Mouse (Mus musculus): ENCODE results near the gene Tmem234.
A peak's percentile ranks its signal among the peaks of the same experiment; 100 is the strongest.

The Tmem234 gene

DNA sequence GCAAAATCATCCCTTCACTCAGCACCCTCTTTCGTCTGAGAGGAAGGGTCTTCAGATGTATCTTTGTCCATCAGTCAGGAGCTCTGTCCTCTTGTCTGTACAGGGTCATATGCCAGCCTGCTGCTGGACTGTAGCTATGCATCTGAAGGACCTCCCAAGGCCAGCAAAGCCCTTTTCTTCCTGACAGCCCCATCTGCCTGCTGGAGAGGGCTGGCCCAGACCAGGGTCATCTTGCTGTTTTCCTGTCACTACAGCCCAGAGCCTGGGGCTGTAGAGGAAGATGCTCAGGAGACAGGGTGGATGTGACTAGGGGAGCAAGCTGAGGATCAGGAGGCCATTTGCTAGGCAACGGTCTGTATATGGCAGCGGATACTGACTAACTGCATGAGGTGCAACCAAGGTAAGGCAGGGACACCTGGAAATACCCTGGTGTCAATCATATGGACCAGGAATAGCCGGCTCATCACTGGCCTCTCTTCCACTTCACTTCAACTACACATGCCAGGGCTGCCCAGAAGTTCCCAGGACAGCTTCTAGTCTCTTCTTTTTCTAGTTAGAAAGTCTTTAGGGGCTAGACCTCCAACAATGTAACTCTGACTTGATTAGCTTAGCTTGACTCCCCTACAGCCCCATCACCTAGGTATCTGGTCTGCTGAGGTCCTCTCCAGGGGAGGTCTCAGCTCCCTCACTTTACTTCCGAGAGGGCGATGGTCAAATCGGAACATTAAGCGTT, 22.5 kb downstream of the Tmem234 start:
- no peak for DNase-seq (ENCODE audit: low read depth)

DNA sequence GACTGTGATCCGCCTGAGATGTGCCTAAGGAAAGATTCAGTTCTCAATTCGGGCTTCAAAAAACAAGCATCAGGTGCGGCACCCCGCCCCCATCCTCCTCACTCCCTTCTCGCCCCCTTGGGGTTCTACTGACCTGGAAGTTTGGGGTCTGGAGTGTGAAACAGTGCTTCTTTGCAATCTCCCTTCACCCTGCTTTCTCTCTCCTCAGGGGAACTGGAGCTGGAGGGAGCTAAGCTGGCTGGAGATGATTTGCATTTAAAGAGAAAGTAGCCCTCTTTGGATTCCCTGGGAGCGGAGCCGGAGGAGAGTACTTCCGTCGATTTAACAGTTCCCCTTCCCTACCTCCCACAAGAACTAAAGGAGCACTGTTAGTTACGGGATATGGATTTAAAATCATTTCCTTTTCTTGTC, 23.2 kb downstream of the Tmem234 start, which contains the start of gene Ccdc28b:
Ccdc28b (minus strand) TSS at position 267 of the 411 bp plus-strand sequence.
- DNase-seq (ENCODE audit: low read depth), result no peak

DNA sequence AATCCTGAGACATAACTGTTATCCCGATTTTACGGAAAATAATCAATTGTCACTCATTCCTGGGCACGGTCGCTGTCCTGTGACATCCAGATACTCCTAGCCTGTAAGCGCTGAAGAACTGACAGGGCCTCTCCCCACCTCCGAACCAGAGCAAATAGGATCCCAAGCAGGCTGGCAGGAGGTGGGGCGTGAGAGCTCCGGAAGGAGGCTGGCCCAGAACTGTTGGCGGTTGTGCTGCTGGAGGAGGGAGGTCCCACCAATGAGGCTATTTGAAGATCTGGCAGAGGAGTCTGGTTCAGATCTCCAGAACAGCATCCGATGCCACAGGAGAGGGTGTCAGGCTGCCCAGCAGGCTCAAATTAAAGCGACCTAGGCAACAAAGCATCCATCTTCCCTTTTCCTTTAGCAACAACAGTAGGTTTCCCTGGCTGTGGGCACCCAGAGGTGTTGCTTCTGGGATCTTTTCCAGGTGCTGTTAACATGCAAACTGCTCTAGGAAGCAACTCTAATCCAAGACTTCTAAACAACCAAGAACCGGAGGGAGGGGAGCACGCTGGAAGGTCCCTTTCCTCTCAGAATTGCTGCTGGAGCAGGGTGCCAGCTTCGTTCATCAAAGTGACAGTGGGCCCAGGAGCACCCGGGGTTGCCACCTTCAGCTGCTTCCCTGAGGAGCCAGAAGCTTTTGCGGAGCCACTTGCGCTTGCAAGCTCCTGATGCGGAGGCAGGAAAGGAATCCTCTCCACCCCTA, 24.0 kb downstream of the Tmem234 start:
- DNase-seq (ENCODE audit: low read depth), result peak; percentile 83

DNA sequence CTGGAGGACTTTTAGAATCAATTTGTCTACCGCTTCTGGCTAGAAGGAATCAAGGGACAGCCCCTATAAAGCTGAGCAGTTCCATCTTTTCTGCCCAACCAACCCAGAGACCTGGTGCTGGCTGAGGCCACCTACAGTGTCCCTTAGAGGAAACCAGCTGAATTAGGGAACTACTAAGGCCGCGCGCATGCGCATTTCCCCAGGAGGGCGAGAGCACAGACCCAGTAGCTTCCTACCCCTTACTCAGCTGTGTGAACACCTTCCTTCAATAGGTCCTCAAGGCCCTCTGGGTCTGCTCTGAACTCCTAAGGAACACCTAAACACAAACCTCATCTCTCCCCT, 24.5 kb downstream of the Tmem234 start:
- no peak for DNase-seq (ENCODE audit: low read depth)

DNA sequence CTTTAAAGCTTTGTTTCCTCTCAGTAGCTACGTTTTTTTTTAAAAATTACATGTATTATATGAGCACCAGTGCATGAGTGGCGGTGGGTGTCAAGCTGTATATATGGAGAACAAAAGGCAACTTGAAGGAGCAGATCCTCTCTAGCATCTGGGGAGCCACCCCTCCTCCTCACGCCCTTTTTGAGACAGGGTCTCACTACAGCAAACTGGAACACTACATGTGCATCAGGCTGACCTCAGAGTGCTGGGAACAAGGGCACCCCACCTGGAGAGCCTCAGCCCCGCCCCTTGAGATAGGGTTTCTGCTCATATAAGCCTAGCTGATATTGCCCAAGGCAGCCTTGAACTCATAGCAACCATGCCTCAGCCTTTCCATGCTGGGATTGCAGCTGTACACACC, 25.0 kb downstream of the Tmem234 start:
- no peak for DNase-seq (ENCODE audit: low read depth)

DNA sequence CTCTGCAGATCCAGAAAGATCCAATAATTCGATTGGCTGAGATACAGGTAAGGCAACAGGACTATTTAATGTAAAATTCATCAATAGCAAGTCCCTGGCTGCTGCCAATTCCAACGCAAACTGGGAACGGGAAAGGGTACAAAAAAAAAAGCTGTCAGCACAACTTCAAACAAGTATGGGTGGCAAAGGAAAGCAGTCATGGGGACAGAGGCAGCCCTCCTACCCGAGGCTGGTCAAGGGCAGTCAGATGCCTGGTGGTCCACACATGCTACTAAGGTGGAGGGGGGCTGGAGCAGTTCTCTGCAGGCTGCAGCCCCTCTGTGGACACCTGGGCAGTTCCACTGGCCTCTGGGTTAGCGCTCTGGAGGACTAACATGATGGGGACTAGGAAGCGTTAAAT, 25.6 kb downstream of the Tmem234 start:
- no peak for DNase-seq (ENCODE audit: low read depth)

DNA sequence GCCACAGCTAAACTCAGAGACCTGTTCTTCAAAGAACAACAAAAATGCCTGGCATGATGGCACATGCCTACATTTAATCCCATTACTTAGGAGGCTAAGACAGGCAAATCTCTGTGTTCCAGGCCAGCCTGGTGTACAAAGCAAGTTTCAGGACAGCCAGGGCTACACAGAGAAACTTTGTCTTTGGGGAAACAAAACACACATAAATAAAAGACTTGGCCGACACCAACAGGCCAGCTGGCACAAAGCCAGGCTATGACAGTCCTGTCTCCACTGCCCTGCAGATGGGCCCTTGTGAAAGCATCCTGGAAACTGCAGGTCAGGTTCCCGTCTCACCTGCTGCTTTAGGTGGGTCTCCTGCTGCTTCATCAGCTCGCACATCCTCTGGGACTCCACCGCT, 30.5 kb downstream of the Tmem234 start:
- DNase-seq (ENCODE audit: low read depth), result no peak

DNA sequence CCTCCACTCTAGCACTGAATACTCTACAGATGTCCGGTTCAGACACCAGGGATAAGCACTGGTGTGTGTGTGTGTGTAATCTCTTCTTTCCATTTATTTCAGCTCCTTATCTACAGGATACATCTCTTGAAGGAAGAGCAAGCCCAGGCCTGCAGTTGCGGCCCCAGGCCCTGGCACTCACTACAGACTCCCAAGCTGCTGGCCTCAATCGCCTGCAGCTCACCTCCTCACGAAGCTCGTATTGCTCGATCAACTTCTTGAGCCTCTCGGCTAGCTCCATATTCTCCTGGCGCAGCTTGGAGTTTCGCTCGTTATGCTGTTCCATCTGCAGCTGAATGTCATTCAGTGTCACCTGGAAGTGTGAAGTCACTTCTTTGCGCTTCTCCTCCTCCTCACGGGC, 31.4 kb downstream of the Tmem234 start:
- no peak for DNase-seq (ENCODE audit: low read depth)

DNA sequence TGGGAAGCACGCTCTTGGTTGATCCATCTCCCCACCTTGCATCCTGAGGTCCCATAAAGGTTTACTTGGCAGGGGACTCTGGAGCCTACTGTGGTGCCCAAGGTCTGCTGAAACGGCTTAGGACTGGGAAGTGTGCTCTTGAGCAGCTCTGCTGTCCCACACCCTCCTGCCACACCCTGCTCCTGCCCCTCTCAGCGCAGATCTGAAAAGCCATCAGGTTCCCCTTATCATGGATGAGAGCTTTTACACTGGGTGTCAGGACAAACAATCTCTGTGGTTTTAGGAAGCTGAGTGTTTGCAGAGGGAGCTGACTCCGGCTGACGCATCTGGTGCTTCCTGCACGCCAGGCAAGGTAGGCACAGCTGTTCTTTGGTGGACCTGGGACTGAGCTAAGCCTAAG, 33.4 kb downstream of the Tmem234 start:
- DNase-seq (ENCODE audit: low read depth), result no peak

DNA sequence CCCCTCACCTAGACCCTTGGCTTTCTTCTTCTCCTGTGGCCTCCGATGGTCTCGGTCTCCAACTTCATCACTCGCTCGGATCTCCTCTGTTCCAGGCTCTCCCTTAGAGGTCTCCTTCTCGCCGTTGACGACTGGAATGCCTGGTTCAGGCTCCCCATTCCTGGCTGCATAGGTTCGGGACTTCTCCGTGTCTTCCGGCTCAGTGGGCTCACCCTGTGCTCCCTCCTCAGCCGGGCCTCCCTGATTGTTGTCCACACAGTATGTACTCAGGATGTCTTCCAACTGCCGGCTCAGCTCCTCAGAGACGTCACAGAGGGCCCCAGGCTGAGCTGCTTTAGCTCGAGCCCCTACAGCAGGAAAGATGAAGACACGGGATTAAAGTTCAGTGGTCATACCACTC, 38.8 kb downstream of the Tmem234 start:
- no peak for DNase-seq (ENCODE audit: low read depth)

DNA sequence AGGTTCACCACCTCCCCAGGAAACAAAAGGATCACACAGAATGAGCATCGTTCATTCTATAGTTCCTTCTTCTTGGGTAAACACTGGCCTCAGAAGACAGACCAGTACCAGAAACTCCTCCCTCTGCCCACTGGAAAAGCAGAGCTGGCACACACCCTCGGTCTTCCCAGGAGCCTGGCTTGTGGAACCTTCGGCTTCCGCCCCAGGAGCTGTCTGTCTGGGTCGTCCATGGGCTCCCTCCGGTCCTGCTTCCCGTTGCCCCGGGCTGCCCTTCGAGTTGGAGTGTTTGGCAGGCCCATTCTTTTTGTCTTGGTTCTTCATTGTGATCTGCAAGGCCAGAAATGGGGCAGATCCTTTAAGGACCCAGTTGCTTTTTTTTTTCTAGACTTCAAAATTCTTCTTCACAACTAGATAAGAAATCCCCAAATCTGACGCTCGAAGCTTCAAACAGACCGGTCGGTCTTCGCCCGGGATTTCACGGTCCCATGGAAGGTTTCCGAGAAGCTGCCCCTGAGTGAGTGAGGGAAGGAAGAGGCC, 39.7 kb downstream of the Tmem234 start:
- DNase-seq (ENCODE audit: low read depth), result no peak

DNA sequence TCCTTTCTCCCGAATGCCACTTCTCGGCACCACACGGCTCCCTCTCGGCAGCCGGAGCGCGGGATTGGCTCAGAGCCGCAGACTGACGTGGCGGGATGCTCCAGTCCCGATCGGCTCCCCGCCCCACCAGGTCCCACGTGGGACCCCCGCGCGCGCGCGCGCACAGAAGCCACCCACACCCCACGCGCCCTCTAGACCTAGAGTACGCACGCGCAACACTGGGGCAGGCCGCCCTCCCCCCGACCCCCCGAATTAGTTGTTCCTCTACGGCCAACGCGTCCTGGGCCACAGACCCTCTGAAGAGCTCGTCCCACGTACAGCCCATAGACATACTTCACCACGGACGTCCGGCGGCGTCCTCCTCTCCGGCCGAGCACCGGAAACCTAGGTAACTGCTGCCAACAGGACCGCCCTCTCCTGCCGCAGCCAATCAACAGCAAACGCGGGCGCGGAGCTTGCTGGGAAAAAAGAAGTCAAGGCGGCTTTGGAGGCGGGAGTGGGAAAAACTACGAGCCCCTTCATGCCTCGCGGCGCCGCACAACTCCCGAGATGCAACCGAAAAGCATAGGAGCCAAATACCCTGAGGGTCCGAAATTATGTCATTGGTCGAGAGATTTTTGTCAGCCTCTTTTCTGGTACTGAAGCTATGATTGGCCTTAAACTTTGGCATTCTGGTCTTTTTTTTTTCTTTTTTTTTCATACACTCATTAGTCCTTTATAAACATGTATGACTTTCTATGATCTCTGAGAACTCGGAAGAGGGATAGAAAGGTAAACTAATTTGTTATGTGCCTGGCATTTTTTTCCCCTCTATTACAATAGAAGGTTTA, 40.4 kb downstream of the Tmem234 start, which contains the start of gene Txlna:
Txlna (minus strand) TSS at position 428 of the 830 bp plus-strand sequence.
- peak; percentile 96 for DNase-seq (ENCODE audit: low read depth)

DNA sequence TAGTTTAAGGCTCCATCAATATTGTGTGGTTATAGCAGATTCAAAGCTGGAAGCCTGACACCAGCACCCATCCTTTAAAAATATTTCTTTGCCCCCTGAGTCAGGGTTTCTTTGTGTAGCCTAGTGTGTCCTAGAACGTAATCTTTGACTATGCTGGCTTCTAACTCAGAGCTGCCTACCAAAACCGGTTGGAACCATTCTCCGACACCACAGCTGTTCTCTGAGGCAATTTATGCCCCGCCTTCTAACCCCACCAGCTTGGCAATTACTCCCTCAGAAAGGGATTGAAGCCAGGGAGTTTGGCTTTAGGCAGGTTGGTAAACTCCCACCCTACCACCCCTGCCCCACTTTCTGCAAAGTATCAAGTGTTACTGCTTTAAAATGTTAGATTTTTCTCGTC, 41.3 kb downstream of the Tmem234 start:
- no peak for DNase-seq (ENCODE audit: low read depth)

DNA sequence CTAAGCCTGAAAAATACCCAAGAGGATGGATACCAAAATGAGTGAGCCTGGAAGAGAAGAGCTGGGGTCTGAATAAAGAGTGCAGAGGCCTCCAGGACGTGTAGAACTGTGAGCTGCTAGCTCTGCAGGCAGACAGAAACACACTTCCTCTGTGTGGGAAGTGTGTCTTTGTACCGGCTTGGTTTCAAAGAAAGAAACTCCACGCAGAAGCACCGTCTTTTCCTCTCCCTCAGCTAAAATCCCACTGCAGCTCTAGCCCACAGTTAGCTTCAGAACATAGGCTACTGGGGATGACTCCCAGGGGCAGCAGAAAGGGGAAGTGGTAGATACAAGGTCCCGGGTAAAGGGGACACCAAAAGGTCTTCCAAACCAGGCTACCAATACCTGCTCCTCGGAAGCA, 44.7 kb downstream of the Tmem234 start:
- no peak for DNase-seq (ENCODE audit: low read depth)

DNA sequence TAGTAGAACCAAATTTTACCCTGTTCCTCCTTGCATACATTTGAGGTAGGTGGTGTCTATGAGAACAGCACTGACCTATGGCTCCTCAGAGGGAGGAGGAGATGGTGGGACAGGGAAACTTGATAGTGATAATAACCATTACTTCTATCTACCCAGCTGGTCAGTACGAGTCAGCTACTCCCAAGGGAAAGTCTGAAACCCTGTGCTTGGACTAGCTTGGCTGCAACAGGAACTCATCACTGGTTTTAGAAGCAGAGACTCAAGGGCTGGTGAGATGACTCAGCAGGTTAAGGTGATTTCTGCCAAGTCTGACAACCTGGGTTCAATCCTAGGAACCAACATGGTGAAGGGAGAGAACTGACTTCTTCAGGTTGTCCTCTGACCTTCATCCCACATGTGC, 48.2 kb downstream of the Tmem234 start:
- DNase-seq (ENCODE audit: low read depth), result no peak

DNA sequence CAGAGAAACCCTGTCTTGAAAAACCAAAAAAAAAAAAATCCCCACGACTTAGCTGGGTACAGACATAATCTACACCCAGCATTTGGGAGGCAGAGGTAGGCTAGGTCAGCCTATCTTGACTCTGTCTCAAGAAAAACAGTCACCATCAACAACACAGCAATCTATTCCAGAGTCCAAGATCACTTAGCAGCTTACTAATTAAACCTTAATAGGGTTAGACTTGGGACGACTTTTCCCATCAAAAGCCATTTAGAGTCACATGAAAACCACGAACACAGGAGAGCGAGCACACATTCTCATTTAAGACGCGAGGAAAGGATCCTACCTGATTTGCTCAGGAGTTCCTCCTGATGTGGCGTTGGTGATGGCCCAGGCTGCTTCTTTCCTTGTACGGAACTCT, 49.9 kb downstream of the Tmem234 start:
- DNase-seq (ENCODE audit: low read depth), result no peak

DNA sequence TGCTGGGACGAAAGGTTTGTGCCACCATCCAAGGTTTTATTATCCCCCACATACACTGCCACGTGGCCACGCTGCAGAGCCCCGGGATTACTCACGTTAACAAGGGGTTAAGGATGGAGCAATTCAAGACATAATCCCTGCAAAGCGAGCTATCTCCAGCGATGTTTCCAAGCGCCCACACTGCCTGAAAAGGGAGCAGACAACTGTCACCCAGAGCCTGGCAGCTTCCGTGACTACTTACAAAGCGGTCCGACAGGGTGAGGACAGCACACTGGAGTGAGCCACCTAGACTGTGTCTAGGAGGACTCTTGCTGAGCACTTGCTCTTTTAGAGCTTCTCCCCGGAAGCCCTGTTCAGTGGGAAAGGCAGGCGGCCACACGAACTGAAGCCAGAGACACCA, 54.3 kb downstream of the Tmem234 start:
- DNase-seq (ENCODE audit: low read depth), result no peak

DNA sequence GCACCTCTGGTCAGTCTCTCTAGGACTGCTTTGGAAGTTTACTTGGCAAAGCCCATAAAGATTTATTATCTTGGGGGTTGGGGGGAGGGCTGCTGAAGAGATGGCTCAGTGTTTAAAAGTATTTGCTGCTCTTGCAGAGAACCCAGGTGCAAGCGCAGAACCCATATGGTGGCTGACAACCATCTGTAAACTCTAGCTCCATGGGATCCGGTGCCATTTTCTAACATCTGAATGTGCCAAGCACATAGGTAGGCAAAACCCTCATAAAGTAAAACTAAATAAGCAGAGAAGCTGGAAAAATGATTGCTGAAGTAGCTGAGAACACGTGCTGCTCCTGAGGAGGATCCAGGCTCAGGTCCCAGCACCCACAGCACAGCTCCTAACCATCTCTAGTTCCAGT, 61.1 kb downstream of the Tmem234 start:
- no peak for DNase-seq (ENCODE audit: low read depth)

DNA sequence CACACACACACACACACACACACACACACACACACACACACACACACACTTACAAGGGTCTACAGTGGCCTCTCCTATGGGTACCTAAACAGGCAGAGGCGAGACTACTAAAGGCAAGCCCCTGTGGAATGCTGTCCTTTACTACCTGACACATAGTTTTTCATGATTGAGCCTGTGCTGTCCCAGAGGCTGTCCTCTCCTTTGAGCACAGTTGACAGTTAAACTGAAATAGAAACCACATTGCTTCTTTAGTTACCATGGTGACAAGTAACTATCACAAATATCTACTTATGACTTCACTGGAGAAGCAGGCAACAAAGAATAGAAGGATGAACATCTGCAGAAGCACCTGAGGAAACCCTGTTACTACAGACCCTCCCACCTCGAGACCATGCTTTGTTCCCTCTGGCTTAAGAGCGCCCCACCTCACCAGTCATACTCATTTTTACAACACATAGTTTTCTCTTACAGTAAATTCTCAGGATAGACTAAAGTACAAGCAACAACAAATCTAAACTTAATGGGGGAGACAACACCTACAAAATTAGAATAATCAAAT, 61.9 kb downstream of the Tmem234 start:
- no peak for DNase-seq (ENCODE audit: low read depth)

DNA sequence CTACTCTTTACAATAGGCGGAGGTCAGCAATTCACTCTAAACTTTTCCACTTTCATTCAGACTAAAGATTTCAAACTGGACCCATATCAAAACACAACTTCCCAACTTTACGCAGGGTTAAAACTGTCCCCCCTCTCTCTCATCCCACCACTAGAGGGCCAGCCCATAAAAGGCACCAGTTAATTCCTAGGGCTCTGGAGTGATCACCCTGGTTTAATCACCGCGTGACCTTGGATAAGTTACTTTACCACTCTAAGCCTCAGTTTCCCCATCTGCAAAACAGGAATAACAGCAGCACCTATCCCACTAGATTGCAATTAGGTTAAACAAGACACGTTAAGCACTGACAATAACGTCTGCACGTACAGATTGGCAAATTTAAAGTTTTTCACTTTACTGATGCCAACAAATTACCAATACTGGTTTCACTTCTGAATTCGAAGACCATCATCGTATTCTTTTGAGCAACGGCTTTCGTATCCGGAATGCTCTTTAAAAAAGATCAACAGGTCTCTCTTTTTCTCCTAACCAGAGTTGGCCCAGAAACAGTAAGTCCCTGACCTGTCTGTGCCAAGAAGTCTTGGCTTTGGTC, 71.1 kb downstream of the Tmem234 start:
- DNase-seq (ENCODE audit: low read depth), result peak; percentile 69

DNA sequence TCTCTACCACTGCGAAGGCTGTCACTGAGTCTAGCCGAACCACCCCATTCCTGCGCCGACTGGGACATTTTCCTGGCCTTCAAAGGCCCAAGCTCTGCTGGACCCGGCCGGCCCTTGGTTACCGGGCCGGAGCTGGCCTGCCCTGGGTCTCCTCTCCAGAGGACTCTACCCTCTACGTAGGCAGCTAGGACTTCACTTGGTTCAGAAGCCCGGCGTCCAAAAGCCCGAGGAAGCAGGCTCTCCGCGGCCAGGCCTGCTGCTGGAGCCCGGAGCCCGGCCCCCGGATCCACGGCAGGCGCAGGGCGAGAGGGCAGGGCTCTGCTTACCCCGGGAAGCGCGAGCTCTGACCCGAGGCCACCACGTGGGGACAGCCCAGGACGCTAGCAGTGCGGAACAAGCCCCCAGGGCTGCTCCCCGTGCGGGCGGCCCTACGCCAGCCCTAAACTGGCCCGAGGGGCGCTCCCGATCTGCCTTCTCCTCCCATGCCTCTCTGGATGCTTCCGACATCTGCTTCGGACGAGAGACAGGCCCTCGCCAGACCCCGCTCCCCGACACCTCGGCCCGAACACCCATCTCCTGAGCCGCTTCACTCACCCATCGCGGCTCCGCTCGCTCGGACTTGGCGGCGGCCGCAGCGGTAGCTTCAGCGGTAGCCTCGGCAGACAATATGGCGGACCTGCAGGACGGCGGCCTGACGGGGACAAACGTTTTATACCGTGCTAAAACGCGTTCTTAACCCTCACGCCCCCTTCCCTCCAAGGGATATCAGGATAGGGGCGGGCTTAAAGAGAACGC, 71.8 kb downstream of the Tmem234 start, which contains the start of gene Kpna6:
Kpna6 (minus strand) TSS at position 685 of the 795 bp plus-strand sequence.
- DNase-seq (ENCODE audit: low read depth), result peak; percentile 80
